Mouse (Mus musculus): ENCODE measurements at regions not wholly inside any gene's neighbourhood (a gene's known extent, or its start where the extent isn't known, plus 50 kb on each side); places are given as distances from the start of the nearest gene placed in this dataset.

GRCm38 (mm10) chr8:26553691-26554090 lies 423.4 kb upstream of the Zfp703 start:
- TF ChIP-seq GATA1 (IDR thresholded peaks at IDR 0.05; ENCODE audit: low read length): no peak

GRCm38 (mm10) chr8:26559196-26559595 lies 417.9 kb upstream of the Zfp703 start:
- TF ChIP-seq GATA1 (IDR thresholded peaks at IDR 0.05; ENCODE audit: low read length): no peak

- no peak for TF ChIP-seq GATA1 (IDR thresholded peaks at IDR 0.05; ENCODE audit: low read length)
These were observed 414.0 kb upstream of the Zfp703 start for GRCm38 (mm10) chr8:26563151-26563550.

- no peak for TF ChIP-seq GATA1 (IDR thresholded peaks at IDR 0.05; ENCODE audit: low read length)
These were observed 412.9 kb upstream of the Zfp703 start for GRCm38 (mm10) chr8:26564254-26564653.

GRCm38 (mm10) chr8:26568423-26569060 lies 408.6 kb upstream of the Zfp703 start:
- no peak for TF ChIP-seq GATA1 (IDR thresholded peaks at IDR 0.05; ENCODE audit: low read length)

- TF ChIP-seq GATA1 (IDR thresholded peaks at IDR 0.05; ENCODE audit: low read length): no peak
These were observed 388.3 kb upstream of the Zfp703 start for GRCm38 (mm10) chr8:26588841-26589240.

- no peak for TF ChIP-seq GATA1 (IDR thresholded peaks at IDR 0.05; ENCODE audit: low read length)
These were observed 386.4 kb upstream of the Zfp703 start for GRCm38 (mm10) chr8:26590591-26591212.

- no peak for TF ChIP-seq GATA1 (IDR thresholded peaks at IDR 0.05; ENCODE audit: low read length)
These were observed 385.9 kb upstream of the Zfp703 start for GRCm38 (mm10) chr8:26591266-26591665.

- TF ChIP-seq GATA1 (IDR thresholded peaks at IDR 0.05; ENCODE audit: low read length): no peak
These were observed 383.4 kb upstream of the Zfp703 start for GRCm38 (mm10) chr8:26593536-26594368.

- no peak for TF ChIP-seq GATA1 (IDR thresholded peaks at IDR 0.05; ENCODE audit: low read length)
These were observed 382.7 kb upstream of the Zfp703 start for GRCm38 (mm10) chr8:26594369-26594920.

GRCm38 (mm10) chr8:26595431-26596018 lies 381.6 kb upstream of the Zfp703 start:
- TF ChIP-seq GATA1 (IDR thresholded peaks at IDR 0.05; ENCODE audit: low read length): no peak

GRCm38 (mm10) chr8:26596665-26597362 lies 380.3 kb upstream of the Zfp703 start:
- TF ChIP-seq GATA1 (IDR thresholded peaks at IDR 0.05; ENCODE audit: low read length): no peak

GRCm38 (mm10) chr8:26598520-26598919 lies 378.6 kb upstream of the Zfp703 start:
- TF ChIP-seq GATA1 (IDR thresholded peaks at IDR 0.05; ENCODE audit: low read length): no peak

- TF ChIP-seq GATA1 (IDR thresholded peaks at IDR 0.05; ENCODE audit: low read length): no peak
These were observed 377.0 kb upstream of the Zfp703 start for GRCm38 (mm10) chr8:26600127-26600526.

GRCm38 (mm10) chr8:26608001-26608400 lies 369.1 kb upstream of the Zfp703 start:
- TF ChIP-seq GATA1 (IDR thresholded peaks at IDR 0.05; ENCODE audit: low read length): no peak

All from G1E-ER4 (cell line).